Mouse (Mus musculus): ENCODE results near the gene Arl4c. TPM values are rescaled to one million over a fixed set of nuclear protein-coding genes. Genes with fewer than 3 reads are reported as not detected.
A peak's percentile ranks its signal among the peaks of the same experiment; 100 is the strongest.

Gene Arl4c
- total and polyA plus RNA-seq, 3 experiments: not detected

DNA sequence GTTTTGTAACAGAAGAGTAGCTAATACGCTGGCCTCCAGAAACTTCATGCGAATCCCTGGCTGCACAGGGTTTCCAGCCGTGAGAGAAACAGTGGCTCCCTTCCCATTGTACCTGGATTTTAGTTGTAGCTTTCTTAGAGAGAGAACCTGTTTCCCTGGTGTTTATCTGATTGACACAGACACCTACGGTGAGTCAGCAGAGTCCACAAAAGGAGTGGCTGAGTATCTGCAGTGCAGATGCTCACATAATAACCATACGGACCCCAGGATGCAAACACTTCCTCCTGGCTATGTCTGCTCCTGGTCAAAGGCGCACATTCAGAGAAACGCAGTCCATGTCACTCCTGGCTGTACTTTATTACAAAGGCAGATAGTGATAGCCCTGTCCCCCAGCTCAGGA, 48.6 kb upstream of the Arl4c start:
- Histone ChIP-seq H3K4me3 (ENCODE audit: control insufficient read depth in 1 of 2, insufficient read depth in 1 of 2, low read depth in 2 of 2, low read length in 2 of 2) (no peak overlapping the region), H3K36me3 (ENCODE audit: control insufficient read depth in 1 of 2, insufficient read depth in 2 of 2, low read length in 2 of 2) (no peaks in the 10 kb centered on the region), H3K4me1 (ENCODE audit: control insufficient read depth in 1 of 2, insufficient read depth in 2 of 2, low read length in 2 of 2) (no peaks in the 10 kb centered on the region), H3K9me3 (replicated peaks; ENCODE audit: insufficient read depth, low read length) (no peaks in the 10 kb centered on the region), H3K9ac (ENCODE audit: control insufficient read depth, low read depth, low read length, poor library complexity, severe bottlenecking) (no peak overlapping the region), H3K79me2 (ENCODE audit: control insufficient read depth, insufficient read depth, low read length, poor library complexity) (no peaks in the 10 kb centered on the region), H3K27me3 (ENCODE audit: control insufficient read depth in 1 of 2, insufficient read depth in 2 of 2, low read length in 2 of 2) (no peaks in the 10 kb centered on the region), H3K27ac (ENCODE audit: control insufficient read depth, low read depth, low read length) (no peak overlapping the region)
- TF ChIP-seq HCFC1 (IDR thresholded peaks at IDR 0.05; ENCODE audit: low read depth, low read length): no peak
- no peak for TF ChIP-seq UBTF (IDR thresholded peaks at IDR 0.05; ENCODE audit: borderline replicate concordance, insufficient read depth, low read depth, low read length)
- no peak for TF ChIP-seq MYB (IDR thresholded peaks at IDR 0.05; ENCODE audit: low read depth, low read length)
- no peak for TF ChIP-seq USF2 (IDR thresholded peaks at IDR 0.05; ENCODE audit: borderline replicate concordance in 1 of 2, insufficient read depth in 1 of 2, low read depth in 1 of 2, low read length in 2 of 2)
- TF ChIP-seq POLR2AphosphoS5 (IDR thresholded peaks at IDR 0.05; ENCODE audit: borderline replicate concordance, low read depth, low read length): no peak
- TF ChIP-seq RAD21 (IDR thresholded peaks at IDR 0.05; ENCODE audit: low read depth, low read length): no peak
- TF ChIP-seq MAFK (IDR thresholded peaks at IDR 0.05; ENCODE audit: borderline replicate concordance, low read depth, low read length): no peak
- TF ChIP-seq USF1 (IDR thresholded peaks at IDR 0.05; ENCODE audit: low read depth, low read length): no peak
- TF ChIP-seq ZKSCAN1 (IDR thresholded peaks at IDR 0.05; ENCODE audit: low read depth, low read length): no peak
- TF ChIP-seq MAZ (IDR thresholded peaks at IDR 0.05; ENCODE audit: low read depth, low read length): no peak
- TF ChIP-seq CTCF (IDR thresholded peaks at IDR 0.05 in 2 of 3, conservative IDR thresholded peaks at IDR 0.05 in 1 of 3; ENCODE audit: control insufficient read depth in 1 of 3, insufficient read depth in 1 of 3, low read depth in 2 of 3, low read length in 3 of 3, poor library complexity in 1 of 3, severe bottlenecking in 1 of 3): no peak
- no peak for TF ChIP-seq JUND (IDR thresholded peaks at IDR 0.05; ENCODE audit: low read depth, low read length)
- TF ChIP-seq MAX (IDR thresholded peaks at IDR 0.05; ENCODE audit: low read length): no peak
- TF ChIP-seq ZMIZ1 (IDR thresholded peaks at IDR 0.05; ENCODE audit: low read depth, low read length): no peak
- no peak for TF ChIP-seq POLR2A (IDR thresholded peaks at IDR 0.05; ENCODE audit: control insufficient read depth in 1 of 2, insufficient read depth in 1 of 2, low read depth in 1 of 2, low read length in 2 of 2, poor library complexity in 1 of 2)
- no peak for DNase-seq (ENCODE audit: low read depth, low spot score)

DNA sequence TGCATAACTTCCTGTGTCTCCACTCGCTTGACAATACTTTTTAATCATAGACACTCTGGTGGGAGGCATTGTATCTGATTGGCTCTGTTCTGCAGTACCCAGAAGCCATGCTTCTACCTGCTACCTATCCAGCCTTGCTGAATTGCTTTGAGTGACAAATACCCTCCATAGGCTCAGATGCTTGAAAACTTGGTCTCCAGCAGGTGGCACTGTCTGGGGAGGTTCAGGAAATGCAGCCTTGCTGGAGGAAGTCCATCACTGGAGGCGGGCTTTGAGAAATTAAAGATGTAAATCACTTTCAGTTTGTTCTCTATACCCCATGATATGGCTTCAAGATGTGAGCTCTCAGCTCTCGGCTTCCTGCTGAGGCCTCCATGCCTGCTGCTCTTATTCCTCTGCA, 48.1 kb upstream of the Arl4c start:
- Histone ChIP-seq H3K27ac (ENCODE audit: control insufficient read depth, low read depth, low read length) (no peak overlapping the region), H3K36me3 (ENCODE audit: control insufficient read depth in 1 of 2, insufficient read depth in 2 of 2, low read length in 2 of 2) (no peaks in the 10 kb centered on the region), H3K4me1 (ENCODE audit: control insufficient read depth in 1 of 2, insufficient read depth in 2 of 2, low read length in 2 of 2) (no peaks in the 10 kb centered on the region), H3K27me3 (ENCODE audit: control insufficient read depth in 1 of 2, insufficient read depth in 2 of 2, low read length in 2 of 2) (no peaks in the 10 kb centered on the region), H3K9ac (ENCODE audit: control insufficient read depth, low read depth, low read length, poor library complexity, severe bottlenecking) (no peak overlapping the region), H3K9me3 (replicated peaks; ENCODE audit: insufficient read depth, low read length) (no peaks in the 10 kb centered on the region), H3K79me2 (ENCODE audit: control insufficient read depth, insufficient read depth, low read length, poor library complexity) (no peaks in the 10 kb centered on the region), H3K4me3 (ENCODE audit: control insufficient read depth in 1 of 2, insufficient read depth in 1 of 2, low read depth in 2 of 2, low read length in 2 of 2) (no peak overlapping the region)
- DNase-seq (ENCODE audit: low read depth, low spot score): peak; percentile 6
- no peak for TF ChIP-seq MXI1 (IDR thresholded peaks at IDR 0.05; ENCODE audit: low read depth, low read length)
- TF ChIP-seq MAFK (IDR thresholded peaks at IDR 0.05; ENCODE audit: borderline replicate concordance, low read depth, low read length): no peak
- no peak for TF ChIP-seq SMC3 (IDR thresholded peaks at IDR 0.05; ENCODE audit: low read depth, low read length)
- TF ChIP-seq CTCF (IDR thresholded peaks at IDR 0.05 in 2 of 3, conservative IDR thresholded peaks at IDR 0.05 in 1 of 3; ENCODE audit: control insufficient read depth in 1 of 3, insufficient read depth in 1 of 3, low read depth in 2 of 3, low read length in 3 of 3, poor library complexity in 1 of 3, severe bottlenecking in 1 of 3): peak in 1 of 3 experiments; percentile 20; a peak in 1 of 6 replicates
- TF ChIP-seq POLR2AphosphoS5 (IDR thresholded peaks at IDR 0.05; ENCODE audit: borderline replicate concordance, low read depth, low read length): no peak

Data from MEL (cell line).